Mouse (Mus musculus) Muller cell, postnatal 12 days (primary cell): ENCODE measurements at regions not wholly inside any gene's neighbourhood (a gene's known extent, or its start where the extent isn't known, plus 50 kb on each side); places are given as distances from the start of the nearest gene placed in this dataset.
"Not testable (repeated sequence)": the region's sequence is repeated elsewhere in the genome, so short reads cannot be mapped to it uniquely, and the experiment has no call there.

Experiments
- DNase-seq: peaks from one replicate; pipeline ENCODE4 v3.0.0-alpha.2; 2015; ENCODE audit errors: inconsistent ontology term

- DNase-seq = no peak
These were observed 428.0 kb upstream of the Sphkap start for GRCm38 (mm10) chr1:83835965-83836364.

- no peak for DNase-seq
These were observed 424.9 kb upstream of the Sphkap start for GRCm38 (mm10) chr1:83832946-83833345.

- DNase-seq = no peak
These were observed 424.0 kb upstream of the Sphkap start for GRCm38 (mm10) chr1:83831900-83832535.

- DNase-seq = no peak
These were observed 422.1 kb upstream of the Sphkap start for GRCm38 (mm10) chr1:83830025-83830645.

- DNase-seq = not testable (repeated sequence)
These were observed 403.2 kb upstream of the Sphkap start for GRCm38 (mm10) chr1:83811162-83811561.

GRCm38 (mm10) chr1:83808432-83808831 is 400.4 kb upstream of the Sphkap start:
- DNase-seq = no peak

- no peak for DNase-seq
These were observed 395.5 kb upstream of the Sphkap start for GRCm38 (mm10) chr1:83803345-83804041.

GRCm38 (mm10) chr1:83801759-83802158 is 393.8 kb upstream of the Sphkap start:
- no peak for DNase-seq

GRCm38 (mm10) chr1:83796961-83797891 is 389.2 kb upstream of the Sphkap start:
- DNase-seq = no peak

GRCm38 (mm10) chr1:83777151-83777550 is 369.2 kb upstream of the Sphkap start:
- DNase-seq = no peak

- DNase-seq = no peak
These were observed 363.2 kb upstream of the Sphkap start for GRCm38 (mm10) chr1:83771160-83771559.

GRCm38 (mm10) chr1:83761499-83761898 is 353.5 kb upstream of the Sphkap start:
- DNase-seq = no peak

GRCm38 (mm10) chr1:83756866-83757265 is 348.9 kb upstream of the Sphkap start:
- no peak for DNase-seq

GRCm38 (mm10) chr1:83755336-83755735 is 347.3 kb upstream of the Sphkap start:
- no peak for DNase-seq

GRCm38 (mm10) chr1:83752976-83753375 is 345.0 kb upstream of the Sphkap start:
- no peak for DNase-seq

- no peak for DNase-seq
These were observed 341.0 kb upstream of the Sphkap start for GRCm38 (mm10) chr1:83748974-83749373.

GRCm38 (mm10) chr1:83748061-83748460 is 340.1 kb upstream of the Sphkap start:
- DNase-seq = no peak

- DNase-seq = no peak
These were observed 339.4 kb upstream of the Sphkap start for GRCm38 (mm10) chr1:83747412-83747811.

- DNase-seq = peak; percentile 54
These were observed 338.0 kb upstream of the Sphkap start for GRCm38 (mm10) chr1:83746036-83746435.

GRCm38 (mm10) chr1:83736428-83737117 is 328.6 kb upstream of the Sphkap start:
- peak; percentile 22 for DNase-seq

GRCm38 (mm10) chr1:83731682-83732081 is 323.7 kb upstream of the Sphkap start:
- no peak for DNase-seq
